Mouse (Mus musculus) midbrain, embryonic 10.5 days (tissue): ENCODE data around the gene Tecta. TPM values are rescaled to one million over a fixed set of nuclear protein-coding genes. Genes with fewer than 3 reads are reported as not detected.

Experiments
- DNase-seq: peaks from one replicate; pipeline ENCODE4 v3.0.0-alpha.2; 2017; ENCODE audit warnings: low spot score
- H3K27ac ChIP-seq: fragments of 300-500 bp; sonication (generic); replicated peaks from 2 replicates; pipeline ENCODE4 v1.5.1; 2016; ENCODE audit warnings: mild to moderate bottlenecking
- H3K27me3 ChIP-seq: fragments of 300-500 bp; sonication (generic); 2 replicates; pipeline ENCODE4 v1.6.1; 2016; ENCODE audit warnings: low read depth, mild to moderate bottlenecking; ENCODE audit not compliant: poor library complexity, severe bottlenecking
- H3K36me3 ChIP-seq: fragments of 300-500 bp; sonication (generic); 2 replicates; pipeline ENCODE4 v1.6.1; 2016; ENCODE audit warnings: mild to moderate bottlenecking, moderate library complexity
- H3K4me1 ChIP-seq: fragments of 300-500 bp; sonication (generic); 2 replicates; pipeline ENCODE4 v1.6.1; 2016
- H3K4me3 ChIP-seq: fragments of 300-500 bp; sonication (generic); 2 replicates; pipeline ENCODE4 v1.5.1; 2016; ENCODE audit warnings: mild to moderate bottlenecking, moderate library complexity
- H3K9me3 ChIP-seq: fragments of 300-500 bp; sonication (generic); replicated peaks from 2 replicates; pipeline ENCODE4 v1.6.1; 2016; ENCODE audit warnings: mild to moderate bottlenecking
- WGBS: fragments of 180-500 bp; shearing (Covaris S2); methylation state at CpG from one replicate; pipeline ENCODE4 v1.1.7; 2016; 5-methylcytosine and 5-hydroxymethylcytosine counted together
- polyA plus RNA-seq: library from polyadenylated mRNA; unstranded; fragments of >200 nt; fragmentation: Nextera tagmentation; extraction: Ambion mirVana; gene quantifications from 2 replicates; pipeline ENCODE4 v1.2.1, GENCODE M21; 2016

The Tecta gene
- polyA plus RNA-seq, 1 experiment from 2014 or later: 0.54 TPM

- Histone ChIP-seq H3K36me3 (no peaks in the 10 kb centered on the region), H3K27me3 (0 out of 2 replicates have a peak, but pooled peaks cover 6% of the 10 kb centered on the region), H3K27ac (no peak overlapping the region), H3K4me1 (no peaks in the 10 kb centered on the region), H3K9me3 (no peaks in the 10 kb centered on the region), H3K4me3 (no peak overlapping the region)
- DNase-seq: no peak
- 78% methylated on average over 12 of the region's 12 CpGs for WGBS
These were observed 67.0 kb downstream of the Tecta start for GRCm38 (mm10) chr9:42332692-42333091.

- Histone ChIP-seq H3K36me3 (no peaks in the 10 kb centered on the region), H3K4me1 (no peaks in the 10 kb centered on the region), H3K4me3 (no peak overlapping the region), H3K27ac (no peak overlapping the region), H3K27me3 (0 out of 2 replicates have a peak, but pooled peaks cover 11% of the 10 kb centered on the region), H3K9me3 (no peaks in the 10 kb centered on the region)
- WGBS: 93% methylated on average over 7 of the region's 7 CpGs
- DNase-seq: no peak
These were observed 68.4 kb downstream of the Tecta start for GRCm38 (mm10) chr9:42331341-42331740.

GRCm38 (mm10) chr9:42329753-42330152 is 70.0 kb downstream of the Tecta start:
- H3K4me3 ChIP-seq: no peak overlapping the region
- no peaks in the 10 kb centered on the region for H3K36me3 ChIP-seq
- no peaks in the 10 kb centered on the region for H3K9me3 ChIP-seq
- H3K4me1 ChIP-seq: 0 out of 2 replicates have a peak, but pooled peaks cover under 1% of the 10 kb centered on the region
- no peak for DNase-seq
- 86% methylated on average over 9 of the region's 9 CpGs for WGBS
- peaks cover 17% of the 10 kb centered on the region; the same call in 1 of the 2 replicates for H3K27me3 ChIP-seq
- no peak overlapping the region for H3K27ac ChIP-seq

- Histone ChIP-seq H3K27me3 (peaks cover 21% of the 10 kb centered on the region; the same call in 1 of the 2 replicates), H3K9me3 (no peaks in the 10 kb centered on the region), H3K36me3 (no peaks in the 10 kb centered on the region), H3K4me1 (0 out of 2 replicates have a peak, but pooled peaks cover 2% of the 10 kb centered on the region), H3K27ac (no peak overlapping the region), H3K4me3 (no peak overlapping the region)
- 33% methylated on average over 11 of the region's 11 CpGs for WGBS
- DNase-seq: peak; percentile 40
These were observed 72.9 kb downstream of the Tecta start for GRCm38 (mm10) chr9:42326688-42327440.

- 59% methylated on average over 29 of the region's 29 CpGs for WGBS
- H3K4me3 ChIP-seq: peak overlapping the region; percentile 36; the same call in 1 of the 2 replicates
These were observed 74.9 kb downstream of the Tecta start for GRCm38 (mm10) chr9:42324640-42325394.

GRCm38 (mm10) chr9:42323238-42323637 is 76.5 kb downstream of the Tecta start:
- no peak overlapping the region for H3K27ac ChIP-seq
- H3K9me3 ChIP-seq: no peaks in the 10 kb centered on the region
- H3K4me1 ChIP-seq: 0 out of 2 replicates have a peak, but pooled peaks cover 2% of the 10 kb centered on the region
- no peak for DNase-seq
- H3K36me3 ChIP-seq: no peaks in the 10 kb centered on the region
- H3K4me3 ChIP-seq: no peak overlapping the region
- H3K27me3 ChIP-seq: peaks cover 20% of the 10 kb centered on the region; the same call in 1 of the 2 replicates
- 94% methylated on average over 8 of the region's 8 CpGs for WGBS

More at GRCm38 (mm10) chr9:42324640-42325394, 74.9 kb downstream of the Tecta start:
- no peak for DNase-seq
- Histone ChIP-seq H3K4me1 (0 out of 2 replicates have a peak, but pooled peaks cover 2% of the 10 kb centered on the region), H3K9me3 (no peaks in the 10 kb centered on the region), H3K36me3 (no peaks in the 10 kb centered on the region), H3K27me3 (peaks cover 21% of the 10 kb centered on the region; the same call in 1 of the 2 replicates), H3K27ac (no peak overlapping the region)

GRCm38 (mm10) chr9:42321442-42321841 is 78.3 kb downstream of the Tecta start:
- H3K36me3 ChIP-seq: no peaks in the 10 kb centered on the region
- 87% methylated on average over 2 of the region's 2 CpGs for WGBS
- H3K27ac ChIP-seq: no peak overlapping the region
- DNase-seq: no peak
- peaks cover 9% of the 10 kb centered on the region; the same call in 1 of the 2 replicates for H3K27me3 ChIP-seq
- no peaks in the 10 kb centered on the region for H3K9me3 ChIP-seq
- 0 out of 2 replicates have a peak, but pooled peaks cover 2% of the 10 kb centered on the region for H3K4me1 ChIP-seq
- no peak overlapping the region for H3K4me3 ChIP-seq

- Histone ChIP-seq H3K27ac (no peak overlapping the region), H3K36me3 (no peaks in the 10 kb centered on the region), H3K4me1 (0 out of 2 replicates have a peak, but pooled peaks cover 2% of the 10 kb centered on the region), H3K9me3 (no peaks in the 10 kb centered on the region), H3K27me3 (peaks cover 9% of the 10 kb centered on the region; the same call in 1 of the 2 replicates), H3K4me3 (no peak overlapping the region)
- DNase-seq: no peak
- 90% methylated on average over 7 of the region's 7 CpGs for WGBS
These were observed 79.1 kb downstream of the Tecta start for GRCm38 (mm10) chr9:42320616-42321015.

GRCm38 (mm10) chr9:42318455-42318987 is 81.2 kb downstream of the Tecta start:
- Histone ChIP-seq H3K4me3 (no peak overlapping the region), H3K27ac (no peak overlapping the region), H3K9me3 (no peaks in the 10 kb centered on the region), H3K4me1 (no peaks in the 10 kb centered on the region), H3K27me3 (no peaks in the 10 kb centered on the region), H3K36me3 (no peaks in the 10 kb centered on the region)
- DNase-seq: no peak
- WGBS: 86% methylated on average over 9 of the region's 9 CpGs

GRCm38 (mm10) chr9:42317337-42317736 is 82.4 kb downstream of the Tecta start:
- no peak overlapping the region for H3K27ac ChIP-seq
- no peak overlapping the region for H3K4me3 ChIP-seq
- no peaks in the 10 kb centered on the region for H3K36me3 ChIP-seq
- no peaks in the 10 kb centered on the region for H3K4me1 ChIP-seq
- H3K27me3 ChIP-seq: no peaks in the 10 kb centered on the region
- no peak for DNase-seq
- H3K9me3 ChIP-seq: no peaks in the 10 kb centered on the region
- WGBS: 72% methylated on average over 3 of the region's 3 CpGs

- Histone ChIP-seq H3K27ac (no peak overlapping the region), H3K9me3 (no peaks in the 10 kb centered on the region), H3K4me3 (no peak overlapping the region), H3K27me3 (no peaks in the 10 kb centered on the region), H3K36me3 (no peaks in the 10 kb centered on the region), H3K4me1 (no peaks in the 10 kb centered on the region)
- WGBS: 83% methylated on average over 3 of the region's 3 CpGs
- DNase-seq: no peak
These were observed 83.9 kb downstream of the Tecta start for GRCm38 (mm10) chr9:42315816-42316215.

- H3K9me3 ChIP-seq: no peaks in the 10 kb centered on the region
- no peaks in the 10 kb centered on the region for H3K27me3 ChIP-seq
- DNase-seq: peak; percentile 25
- H3K27ac ChIP-seq: no peak overlapping the region
- no peak overlapping the region for H3K4me3 ChIP-seq
- 74% methylated on average over 4 of the region's 4 CpGs for WGBS
- no peaks in the 10 kb centered on the region for H3K36me3 ChIP-seq
- H3K4me1 ChIP-seq: peaks cover 5% of the 10 kb centered on the region; the same call in 1 of the 2 replicates
These were observed 84.8 kb downstream of the Tecta start for GRCm38 (mm10) chr9:42314959-42315358.
